Mouse (Mus musculus): Measurements from ENCODE around the gene Zfp598. TPM values are rescaled to one million over a fixed set of nuclear protein-coding genes. Genes with fewer than 3 reads are reported as not detected.
A peak's percentile ranks its signal among the peaks of the same experiment; 100 is the strongest.
"Not testable (repeated sequence)": the region's sequence is repeated elsewhere in the genome, so short reads cannot be mapped to it uniquely, and the experiment has no call there.

Zfp598 gene
- polyA plus RNA-seq, 2 experiments: 29.9 to 91.4 TPM

GRCm38 (mm10) chr17:24667416-24667815 is 2.1 kb upstream of the Zfp598 start:
- no peak overlapping the region for H3K9ac ChIP-seq (ENCODE audit: low read depth, low read length, severe bottlenecking)
- peak; percentile 58 for DNase-seq (ENCODE audit: low spot score)
- H3K36me3 ChIP-seq (ENCODE audit: control insufficient read depth, insufficient read depth, low read length): no peaks in the 10 kb centered on the region
- 23% methylated on average over 6 of the region's 6 CpGs for WGBS
- no peaks in the 10 kb centered on the region for H3K9me3 ChIP-seq (ENCODE audit: control insufficient read depth, low read length)
- no peak overlapping the region for H3K4me3 ChIP-seq (replicated peaks; ENCODE audit: low read length)
- ATAC-seq (ENCODE audit: low FRiP score, low read depth): no peak
- H3K4me2 ChIP-seq (replicated peaks; ENCODE audit: low read depth, low read length, severe bottlenecking): no peak overlapping the region
- H3K27ac ChIP-seq (replicated peaks; ENCODE audit: low read depth, low read length): no peak overlapping the region
- H3K27me3 ChIP-seq (ENCODE audit: control insufficient read depth, insufficient read depth, low read length): no peaks in the 10 kb centered on the region
- H3K4me1 ChIP-seq (ENCODE audit: control insufficient read depth, insufficient read depth, low read length): peaks cover 26% of the 10 kb centered on the region
- no peak for TF ChIP-seq POLR2A (IDR thresholded peaks at IDR 0.05; ENCODE audit: borderline replicate concordance, extremely low read depth, insufficient read depth, insufficient read length)

- peaks cover 26% of the 10 kb centered on the region for H3K4me1 ChIP-seq (ENCODE audit: control insufficient read depth, insufficient read depth, low read length)
- peak overlapping the region; percentile 57 for H3K4me2 ChIP-seq (replicated peaks; ENCODE audit: low read depth, low read length, severe bottlenecking)
- not testable (repeated sequence) for DNase-seq (ENCODE audit: low spot score); H3K9me3 ChIP-seq (ENCODE audit: control insufficient read depth, low read length); H3K27me3 ChIP-seq (ENCODE audit: control insufficient read depth, insufficient read depth, low read length); H3K36me3 ChIP-seq (ENCODE audit: control insufficient read depth, insufficient read depth, low read length)
- H3K4me3 ChIP-seq (replicated peaks; ENCODE audit: low read length): peak overlapping the region; percentile 94
- WGBS: 11% methylated on average over 15 of the region's 15 CpGs
- ATAC-seq (ENCODE audit: low FRiP score, low read depth): peak; percentile 10; the same call in 1 of the 2 replicates
- H3K9ac ChIP-seq (ENCODE audit: low read depth, low read length, severe bottlenecking): peak overlapping the region; percentile 93
- H3K27ac ChIP-seq (replicated peaks; ENCODE audit: low read depth, low read length): peak overlapping the region; percentile 67
Measured at GRCm38 (mm10) chr17:24669214-24669544, 308 bp upstream of the Zfp598 start.

GRCm38 (mm10) chr17:24670246-24670844 is 858 bp downstream of the Zfp598 start:
- Histone ChIP-seq H3K27ac (replicated peaks; ENCODE audit: low read depth, low read length) (peak overlapping the region; percentile 67; the same call in 1 of the 2 replicates), H3K9ac (ENCODE audit: low read depth, low read length, severe bottlenecking) (peak overlapping the region; percentile 93), H3K4me2 (replicated peaks; ENCODE audit: low read depth, low read length, severe bottlenecking) (peak overlapping the region; percentile 77), H3K4me3 (replicated peaks; ENCODE audit: low read length) (peak overlapping the region; percentile 94), H3K4me1 (ENCODE audit: control insufficient read depth, insufficient read depth, low read length) (peaks cover 26% of the 10 kb centered on the region), H3K9me3 (ENCODE audit: control insufficient read depth, low read length) (no peaks in the 10 kb centered on the region), H3K27me3 (ENCODE audit: control insufficient read depth, insufficient read depth, low read length) (no peaks in the 10 kb centered on the region), H3K36me3 (ENCODE audit: control insufficient read depth, insufficient read depth, low read length) (no peaks in the 10 kb centered on the region)
- no peak for TF ChIP-seq POLR2A (IDR thresholded peaks at IDR 0.05; ENCODE audit: borderline replicate concordance, extremely low read depth, insufficient read depth, insufficient read length)
- WGBS: 8% methylated on average over 8 of the region's 8 CpGs
- DNase-seq (ENCODE audit: low spot score): no peak
- ATAC-seq (ENCODE audit: low FRiP score, low read depth): no peak

GRCm38 (mm10) chr17:24671346-24671745 is 1.9 kb downstream of the Zfp598 start:
- DNase-seq (ENCODE audit: low spot score) (no peak), ATAC-seq (ENCODE audit: low FRiP score, low read depth) (no peak)
- Histone ChIP-seq H3K4me3 (replicated peaks; ENCODE audit: low read length) (0 out of 2 replicates have a peak overlapping the region, but pooled peaks have one; percentile 94), H3K36me3 (ENCODE audit: control insufficient read depth, insufficient read depth, low read length) (no peaks in the 10 kb centered on the region), H3K4me1 (ENCODE audit: control insufficient read depth, insufficient read depth, low read length) (peaks cover 26% of the 10 kb centered on the region), H3K27ac (replicated peaks; ENCODE audit: low read depth, low read length) (no peak overlapping the region), H3K9ac (ENCODE audit: low read depth, low read length, severe bottlenecking) (peak overlapping the region; percentile 93; the same call in 1 of the 2 replicates), H3K4me2 (replicated peaks; ENCODE audit: low read depth, low read length, severe bottlenecking) (peak overlapping the region; percentile 77; the same call in 1 of the 2 replicates), H3K9me3 (ENCODE audit: control insufficient read depth, low read length) (no peaks in the 10 kb centered on the region), H3K27me3 (ENCODE audit: control insufficient read depth, insufficient read depth, low read length) (no peaks in the 10 kb centered on the region)
- 61% methylated on average over 5 of the region's 5 CpGs for WGBS
- no peak for TF ChIP-seq POLR2A (IDR thresholded peaks at IDR 0.05; ENCODE audit: borderline replicate concordance, extremely low read depth, insufficient read depth, insufficient read length)

- Histone ChIP-seq H3K9me3 (ENCODE audit: control insufficient read depth, low read length) (no peaks in the 10 kb centered on the region), H3K36me3 (ENCODE audit: control insufficient read depth, insufficient read depth, low read length) (peaks cover 7% of the 10 kb centered on the region), H3K9ac (ENCODE audit: low read depth, low read length, severe bottlenecking) (peak overlapping the region; percentile 28; the same call in 1 of the 2 replicates), H3K4me3 (replicated peaks; ENCODE audit: low read length) (no peak overlapping the region), H3K4me1 (ENCODE audit: control insufficient read depth, insufficient read depth, low read length) (peaks cover 26% of the 10 kb centered on the region), H3K27ac (replicated peaks; ENCODE audit: low read depth, low read length) (no peak overlapping the region), H3K4me2 (replicated peaks; ENCODE audit: low read depth, low read length, severe bottlenecking) (peak overlapping the region; percentile 16), H3K27me3 (ENCODE audit: control insufficient read depth, insufficient read depth, low read length) (no peaks in the 10 kb centered on the region)
- ATAC-seq (ENCODE audit: low FRiP score, low read depth): no peak
- WGBS: 23% methylated on average over 5 of the region's 5 CpGs
- TF ChIP-seq POLR2A (IDR thresholded peaks at IDR 0.05; ENCODE audit: borderline replicate concordance, extremely low read depth, insufficient read depth, insufficient read length): no peak
- no peak for DNase-seq (ENCODE audit: low spot score)
Measured at GRCm38 (mm10) chr17:24672141-24672540, 2.7 kb downstream of the Zfp598 start.
